Mouse (Mus musculus): ENCODE measurements around the gene Leprot. TPM values are rescaled to one million over a fixed set of nuclear protein-coding genes. Genes with fewer than 3 reads are reported as not detected.
A peak's percentile ranks its signal among the peaks of the same experiment; 100 is the strongest.

Gene Leprot
- polyA plus RNA-seq, 1 experiment from 2014 or later: 75.7 TPM

DNA sequence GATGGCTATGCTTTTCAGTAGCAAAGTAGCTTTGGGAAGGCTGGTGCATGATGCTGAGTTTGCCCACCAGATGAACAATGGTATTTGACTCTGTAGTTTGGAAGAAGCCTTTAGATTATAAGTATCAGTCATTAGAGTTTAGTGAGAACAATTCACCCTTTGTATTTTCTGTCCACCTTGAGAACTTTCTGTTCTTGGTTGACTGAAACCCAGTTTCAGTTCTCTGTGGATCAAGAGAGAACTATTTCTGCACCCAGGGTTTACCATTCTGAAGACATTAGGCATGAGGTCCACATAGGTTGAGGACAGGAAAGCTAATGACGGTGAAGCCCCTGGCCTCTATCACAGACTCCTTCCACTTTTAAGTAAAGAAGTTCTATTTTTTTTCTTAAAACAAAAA lies 10.0 kb upstream of the Leprot start:
- no peaks in the 10 kb centered on the region for H3K4me1 ChIP-seq (ENCODE audit: control insufficient read depth, insufficient read depth, low read length)
- H3K27me3 ChIP-seq (ENCODE audit: control insufficient read depth, insufficient read depth, low read length): no peaks in the 10 kb centered on the region
- H3K27ac ChIP-seq (ENCODE audit: low read depth, low read length): no peak overlapping the region
- no peaks in the 10 kb centered on the region for H3K9me3 ChIP-seq (replicated peaks; ENCODE audit: control insufficient read depth, low read length)
- no peak for ATAC-seq (replicated peaks; ENCODE audit: insufficient number of reproducible peaks, low FRiP score, low TSS enrichment)
- H3K36me3 ChIP-seq (ENCODE audit: control insufficient read depth, insufficient read depth, low read length): no peaks in the 10 kb centered on the region
- H3K4me3 ChIP-seq (ENCODE audit: low read depth, low read length): no peak overlapping the region
- no peak overlapping the region for H3K4me2 ChIP-seq
- no peak overlapping the region for H3K9ac ChIP-seq (ENCODE audit: low read depth, low read length)
- 83% methylated on average over 1 of the region's 1 CpGs for WGBS (ENCODE audit: insufficient replicate concordance)

DNA sequence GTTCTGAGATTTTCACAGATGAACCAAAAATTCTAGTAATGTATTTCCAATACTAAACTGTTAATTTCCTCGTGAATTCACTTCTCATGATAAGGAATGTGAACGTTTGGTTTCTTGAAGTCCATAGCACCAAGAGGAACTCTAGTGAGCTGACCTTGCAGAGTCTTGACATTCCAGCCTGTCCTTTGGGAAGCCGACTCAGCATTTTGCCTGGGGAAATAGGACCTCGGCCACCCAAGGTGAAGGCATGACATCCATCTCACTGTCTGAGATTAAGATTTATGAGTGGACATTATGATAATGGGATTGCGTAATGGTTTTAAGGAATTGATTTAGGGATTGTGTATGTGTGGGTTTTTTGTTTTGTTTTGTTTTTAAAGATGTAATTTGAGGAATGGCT lies 6.9 kb upstream of the Leprot start:
- Histone ChIP-seq H3K9ac (ENCODE audit: low read depth, low read length) (no peak overlapping the region), H3K9me3 (replicated peaks; ENCODE audit: control insufficient read depth, low read length) (no peaks in the 10 kb centered on the region), H3K4me1 (ENCODE audit: control insufficient read depth, insufficient read depth, low read length) (no peaks in the 10 kb centered on the region), H3K4me3 (ENCODE audit: low read depth, low read length) (no peak overlapping the region), H3K27me3 (ENCODE audit: control insufficient read depth, insufficient read depth, low read length) (no peaks in the 10 kb centered on the region), H3K27ac (ENCODE audit: low read depth, low read length) (no peak overlapping the region), H3K36me3 (ENCODE audit: control insufficient read depth, insufficient read depth, low read length) (no peaks in the 10 kb centered on the region), H3K4me2 (no peak overlapping the region)
- no peak for ATAC-seq (replicated peaks; ENCODE audit: insufficient number of reproducible peaks, low FRiP score, low TSS enrichment)
- 71% methylated on average over 5 of the region's 5 CpGs for WGBS (ENCODE audit: insufficient replicate concordance)

DNA sequence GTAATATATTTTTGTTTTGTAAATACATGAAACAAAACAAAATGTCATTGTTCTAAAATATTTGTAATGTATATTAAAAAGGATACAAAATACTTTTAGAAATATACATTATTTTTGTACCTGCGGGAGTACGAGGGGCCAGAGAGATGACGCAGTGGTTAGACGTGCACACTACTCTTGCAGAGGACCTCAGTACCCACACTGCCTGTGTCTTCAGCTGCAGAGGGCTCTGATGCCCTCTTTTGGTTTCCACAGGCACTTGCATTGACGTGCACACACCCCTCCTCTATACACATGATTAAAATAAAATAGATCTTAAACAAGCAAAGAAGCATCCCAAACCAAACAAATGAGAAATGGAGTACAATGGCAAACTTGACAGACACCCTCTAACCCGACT lies 4.8 kb upstream of the Leprot start:
- ATAC-seq (replicated peaks; ENCODE audit: insufficient number of reproducible peaks, low FRiP score, low TSS enrichment): no peak
- no peaks in the 10 kb centered on the region for H3K4me1 ChIP-seq (ENCODE audit: control insufficient read depth, insufficient read depth, low read length)
- H3K36me3 ChIP-seq (ENCODE audit: control insufficient read depth, insufficient read depth, low read length): no peaks in the 10 kb centered on the region
- no peak overlapping the region for H3K9ac ChIP-seq (ENCODE audit: low read depth, low read length)
- no peak overlapping the region for H3K27ac ChIP-seq (ENCODE audit: low read depth, low read length)
- no peaks in the 10 kb centered on the region for H3K9me3 ChIP-seq (replicated peaks; ENCODE audit: control insufficient read depth, low read length)
- no peak overlapping the region for H3K4me2 ChIP-seq
- H3K27me3 ChIP-seq (ENCODE audit: control insufficient read depth, insufficient read depth, low read length): no peaks in the 10 kb centered on the region
- no peak overlapping the region for H3K4me3 ChIP-seq (ENCODE audit: low read depth, low read length)
- 75% methylated on average over 6 of the region's 6 CpGs for WGBS (ENCODE audit: insufficient replicate concordance)

DNA sequence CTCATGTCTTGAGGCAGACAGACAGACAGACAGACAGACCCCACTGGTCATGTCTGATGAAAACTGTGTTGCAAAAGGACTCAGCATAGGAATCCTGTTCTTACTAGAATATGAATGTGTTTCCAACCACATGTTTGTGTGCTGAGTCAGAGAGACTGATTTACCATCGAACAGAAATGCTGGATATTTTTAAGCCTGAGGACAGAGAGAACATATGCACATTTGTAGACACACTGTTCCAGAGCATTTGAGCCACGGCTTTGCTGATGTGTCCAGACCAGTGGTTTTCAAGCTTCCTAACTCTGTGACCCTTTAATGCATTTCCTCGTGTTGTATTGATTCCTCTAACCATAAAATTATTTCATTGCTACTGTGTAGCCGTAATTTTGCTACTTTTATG lies 4.3 kb upstream of the Leprot start:
- H3K4me1 ChIP-seq (ENCODE audit: control insufficient read depth, insufficient read depth, low read length): no peaks in the 10 kb centered on the region
- H3K27ac ChIP-seq (ENCODE audit: low read depth, low read length): no peak overlapping the region
- no peaks in the 10 kb centered on the region for H3K27me3 ChIP-seq (ENCODE audit: control insufficient read depth, insufficient read depth, low read length)
- WGBS (ENCODE audit: insufficient replicate concordance): 72% methylated on average over 4 of the region's 4 CpGs
- no peak for ATAC-seq (replicated peaks; ENCODE audit: insufficient number of reproducible peaks, low FRiP score, low TSS enrichment)
- H3K4me3 ChIP-seq (ENCODE audit: low read depth, low read length): no peak overlapping the region
- no peak overlapping the region for H3K9ac ChIP-seq (ENCODE audit: low read depth, low read length)
- no peaks in the 10 kb centered on the region for H3K9me3 ChIP-seq (replicated peaks; ENCODE audit: control insufficient read depth, low read length)
- H3K4me2 ChIP-seq: no peak overlapping the region
- H3K36me3 ChIP-seq (ENCODE audit: control insufficient read depth, insufficient read depth, low read length): no peaks in the 10 kb centered on the region

DNA sequence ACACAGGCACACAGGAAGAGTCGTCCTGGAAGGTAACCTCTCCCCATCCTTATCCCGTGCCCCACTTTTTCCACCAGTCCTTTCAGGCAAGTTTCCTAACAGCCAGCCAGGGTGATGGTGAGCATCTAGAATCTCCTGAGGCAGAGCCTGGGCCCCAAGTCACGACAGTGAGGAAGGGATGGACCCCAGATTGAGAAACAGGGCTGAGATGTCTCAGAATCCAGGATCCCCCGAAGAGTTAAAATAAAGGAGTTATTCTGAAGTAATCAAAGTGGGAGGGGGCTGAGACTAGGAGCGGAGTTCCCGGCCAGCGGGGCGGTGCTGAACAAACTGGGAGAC lies 692 bp upstream of the Leprot start:
- Histone ChIP-seq H3K27me3 (ENCODE audit: control insufficient read depth, insufficient read depth, low read length) (no peaks in the 10 kb centered on the region), H3K4me2 (peak overlapping the region; percentile 75), H3K36me3 (ENCODE audit: control insufficient read depth, insufficient read depth, low read length) (no peaks in the 10 kb centered on the region), H3K4me3 (ENCODE audit: low read depth, low read length) (peak overlapping the region; percentile 89), H3K9ac (ENCODE audit: low read depth, low read length) (peak overlapping the region; percentile 77), H3K9me3 (replicated peaks; ENCODE audit: control insufficient read depth, low read length) (no peaks in the 10 kb centered on the region), H3K27ac (ENCODE audit: low read depth, low read length) (peak overlapping the region; percentile 73), H3K4me1 (ENCODE audit: control insufficient read depth, insufficient read depth, low read length) (peaks cover 7% of the 10 kb centered on the region)
- WGBS (ENCODE audit: insufficient replicate concordance): 0% methylated on average over 8 of the region's 8 CpGs
- ATAC-seq (replicated peaks; ENCODE audit: insufficient number of reproducible peaks, low FRiP score, low TSS enrichment): peak; percentile 11

DNA sequence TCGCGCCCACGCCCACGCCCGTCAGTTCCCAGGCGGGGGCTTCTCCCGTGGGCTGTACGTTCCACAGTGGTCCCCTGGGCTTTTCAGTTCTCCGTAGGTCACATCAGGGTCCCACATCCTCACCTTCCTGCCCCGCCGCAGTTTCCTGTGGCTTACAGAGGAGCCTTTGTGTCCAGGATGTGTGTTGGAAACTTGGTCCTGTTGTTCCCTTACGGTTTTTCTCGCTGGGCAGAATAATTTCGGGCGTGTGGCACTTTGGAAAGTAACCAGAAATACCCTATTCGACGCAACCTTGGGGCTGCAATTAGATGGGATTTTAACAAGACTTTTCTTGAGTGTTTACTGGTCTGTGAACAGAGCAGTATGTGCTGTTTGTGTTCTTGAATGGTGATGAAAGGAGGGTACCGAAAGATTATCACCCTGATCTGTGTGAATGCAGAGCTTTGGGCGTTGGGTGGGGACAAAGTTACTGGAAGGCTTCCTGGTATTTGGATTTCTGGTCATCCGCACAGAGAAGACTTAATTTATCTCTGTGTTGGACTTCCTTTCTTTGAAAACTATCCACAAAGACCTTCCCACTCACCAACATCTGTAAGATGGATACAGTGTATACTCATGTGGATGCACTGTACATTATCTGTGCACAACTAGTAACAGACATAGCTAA lies 591 bp downstream of the Leprot start:
- no peaks in the 10 kb centered on the region for H3K36me3 ChIP-seq (ENCODE audit: control insufficient read depth, insufficient read depth, low read length)
- H3K4me1 ChIP-seq (ENCODE audit: control insufficient read depth, insufficient read depth, low read length): peaks cover 7% of the 10 kb centered on the region
- no peaks in the 10 kb centered on the region for H3K27me3 ChIP-seq (ENCODE audit: control insufficient read depth, insufficient read depth, low read length)
- no peaks in the 10 kb centered on the region for H3K9me3 ChIP-seq (replicated peaks; ENCODE audit: control insufficient read depth, low read length)
- H3K9ac ChIP-seq (ENCODE audit: low read depth, low read length): peak overlapping the region; percentile 98
- peak overlapping the region; percentile 89 for H3K4me3 ChIP-seq (ENCODE audit: low read depth, low read length)
- WGBS (ENCODE audit: insufficient replicate concordance): under 1% methylated on average over 18 of the region's 20 CpGs
- peak overlapping the region; percentile 92 for H3K27ac ChIP-seq (ENCODE audit: low read depth, low read length)
- ATAC-seq (replicated peaks; ENCODE audit: insufficient number of reproducible peaks, low FRiP score, low TSS enrichment): no peak
- peak overlapping the region; percentile 74 for H3K4me2 ChIP-seq

DNA sequence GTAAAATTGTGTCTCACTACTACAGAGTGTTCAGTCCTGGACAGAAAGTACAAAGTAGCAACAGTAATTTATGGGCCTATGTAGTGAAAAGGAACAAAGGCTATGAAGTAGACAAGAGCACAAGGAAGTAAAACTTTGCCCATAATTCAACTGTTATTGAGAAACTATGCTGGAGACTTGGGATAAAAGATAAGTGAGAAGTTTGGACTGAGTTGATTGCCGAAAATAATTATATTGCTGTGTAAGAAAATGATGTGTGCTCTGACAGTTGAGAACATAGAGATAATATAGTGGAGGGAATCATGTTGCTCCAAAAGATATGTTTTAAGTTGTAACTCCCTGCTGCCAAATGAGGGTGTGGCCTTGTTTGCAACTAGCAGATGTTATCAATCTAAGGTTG lies 1.2 kb downstream of the Leprot start:
- 80% methylated on average over 1 of the region's 1 CpGs for WGBS (ENCODE audit: insufficient replicate concordance)
- no peak for ATAC-seq (replicated peaks; ENCODE audit: insufficient number of reproducible peaks, low FRiP score, low TSS enrichment)
- Histone ChIP-seq H3K9ac (ENCODE audit: low read depth, low read length) (peak overlapping the region; percentile 98; the same call in 1 of the 2 replicates), H3K27ac (ENCODE audit: low read depth, low read length) (peak overlapping the region; percentile 92), H3K9me3 (replicated peaks; ENCODE audit: control insufficient read depth, low read length) (no peaks in the 10 kb centered on the region), H3K4me3 (ENCODE audit: low read depth, low read length) (peak overlapping the region; percentile 89), H3K36me3 (ENCODE audit: control insufficient read depth, insufficient read depth, low read length) (no peaks in the 10 kb centered on the region), H3K4me1 (ENCODE audit: control insufficient read depth, insufficient read depth, low read length) (peaks cover 7% of the 10 kb centered on the region), H3K4me2 (peak overlapping the region; percentile 74), H3K27me3 (ENCODE audit: control insufficient read depth, insufficient read depth, low read length) (no peaks in the 10 kb centered on the region)

DNA sequence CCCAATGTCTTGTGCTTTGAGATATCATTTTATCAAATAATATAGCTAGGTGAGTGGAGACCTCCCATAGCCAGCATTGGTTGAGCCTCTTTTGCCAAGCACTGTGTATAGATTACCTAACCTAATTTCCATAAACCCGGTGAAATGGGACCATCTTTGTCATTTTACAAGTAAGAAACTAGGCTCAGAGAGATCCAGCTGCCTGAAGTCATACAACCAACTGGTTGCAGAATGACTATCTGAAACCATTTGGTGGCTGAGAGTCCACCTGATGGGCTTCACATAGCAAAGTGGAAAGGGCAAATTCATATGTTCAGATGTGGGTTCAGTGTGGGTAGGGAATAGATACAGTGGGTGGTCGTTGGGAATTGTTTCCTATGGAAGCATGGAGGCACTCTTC lies 3.4 kb downstream of the Leprot start:
- no peak overlapping the region for H3K4me2 ChIP-seq
- H3K36me3 ChIP-seq (ENCODE audit: control insufficient read depth, insufficient read depth, low read length): no peaks in the 10 kb centered on the region
- no peak overlapping the region for H3K27ac ChIP-seq (ENCODE audit: low read depth, low read length)
- peaks cover 7% of the 10 kb centered on the region for H3K4me1 ChIP-seq (ENCODE audit: control insufficient read depth, insufficient read depth, low read length)
- no peak for ATAC-seq (replicated peaks; ENCODE audit: insufficient number of reproducible peaks, low FRiP score, low TSS enrichment)
- H3K27me3 ChIP-seq (ENCODE audit: control insufficient read depth, insufficient read depth, low read length): no peaks in the 10 kb centered on the region
- no peaks in the 10 kb centered on the region for H3K9me3 ChIP-seq (replicated peaks; ENCODE audit: control insufficient read depth, low read length)
- 84% methylated on average over 2 of the region's 2 CpGs for WGBS (ENCODE audit: insufficient replicate concordance)
- H3K9ac ChIP-seq (ENCODE audit: low read depth, low read length): no peak overlapping the region
- H3K4me3 ChIP-seq (ENCODE audit: low read depth, low read length): no peak overlapping the region

DNA sequence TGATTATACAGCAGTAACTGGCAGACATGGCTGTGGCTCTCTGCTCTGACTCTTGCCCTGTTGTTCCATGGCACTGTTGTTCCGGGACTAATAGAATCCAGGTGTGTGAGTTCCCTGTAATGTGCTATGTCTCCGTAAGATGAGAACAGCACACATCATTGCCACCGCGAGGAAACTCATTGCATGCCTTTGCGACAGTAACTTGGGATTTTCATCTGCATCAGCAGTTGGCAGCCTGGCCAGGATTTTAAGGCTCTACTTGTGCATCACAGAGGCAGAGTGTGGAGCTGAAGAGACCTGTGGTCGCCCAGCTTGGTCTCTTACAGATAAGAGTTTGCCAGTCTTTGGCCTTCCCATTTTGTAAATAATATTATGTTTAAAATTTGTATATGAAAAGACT lies 6.7 kb downstream of the Leprot start:
- Histone ChIP-seq H3K27ac (ENCODE audit: low read depth, low read length) (0 out of 2 replicates have a peak overlapping the region, but pooled peaks have one; percentile 15), H3K9ac (ENCODE audit: low read depth, low read length) (no peak overlapping the region), H3K27me3 (ENCODE audit: control insufficient read depth, insufficient read depth, low read length) (no peaks in the 10 kb centered on the region), H3K36me3 (ENCODE audit: control insufficient read depth, insufficient read depth, low read length) (peaks cover under 1% of the 10 kb centered on the region), H3K4me3 (ENCODE audit: low read depth, low read length) (no peak overlapping the region), H3K4me1 (ENCODE audit: control insufficient read depth, insufficient read depth, low read length) (peaks cover under 1% of the 10 kb centered on the region; the same call in 1 of the 2 replicates), H3K4me2 (no peak overlapping the region), H3K9me3 (replicated peaks; ENCODE audit: control insufficient read depth, low read length) (no peaks in the 10 kb centered on the region)
- 79% methylated on average over 6 of the region's 6 CpGs for WGBS (ENCODE audit: insufficient replicate concordance)
- ATAC-seq (replicated peaks; ENCODE audit: insufficient number of reproducible peaks, low FRiP score, low TSS enrichment): no peak
